Mouse (Mus musculus) kidney, adult 11 months (tissue): ENCODE data around the gene Trim31.

Experiments
- DNase-seq: peaks from one replicate; pipeline ENCODE4 v3.0.0; 2022

Gene Trim31

DNA sequence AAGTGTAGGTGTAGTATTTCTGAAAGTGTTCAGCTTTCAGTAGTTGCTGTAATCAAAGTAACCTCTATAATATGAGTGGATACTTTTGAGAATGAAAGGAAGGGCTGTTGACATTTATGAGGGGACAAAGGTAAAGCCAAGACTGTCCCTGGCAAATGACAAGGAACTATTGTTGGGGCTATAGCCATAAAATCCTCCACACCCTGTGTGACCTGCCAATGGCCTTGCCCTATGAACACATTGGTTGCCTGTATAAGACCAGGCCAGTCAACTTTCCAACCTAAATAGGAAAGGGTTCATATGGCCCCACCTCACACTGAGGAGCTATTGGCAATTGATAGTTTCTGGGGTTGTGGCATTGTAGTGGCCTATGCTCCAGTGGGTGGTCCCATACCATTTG, 853 bp upstream of the Trim31 start:
- DNase-seq: no peak

DNA sequence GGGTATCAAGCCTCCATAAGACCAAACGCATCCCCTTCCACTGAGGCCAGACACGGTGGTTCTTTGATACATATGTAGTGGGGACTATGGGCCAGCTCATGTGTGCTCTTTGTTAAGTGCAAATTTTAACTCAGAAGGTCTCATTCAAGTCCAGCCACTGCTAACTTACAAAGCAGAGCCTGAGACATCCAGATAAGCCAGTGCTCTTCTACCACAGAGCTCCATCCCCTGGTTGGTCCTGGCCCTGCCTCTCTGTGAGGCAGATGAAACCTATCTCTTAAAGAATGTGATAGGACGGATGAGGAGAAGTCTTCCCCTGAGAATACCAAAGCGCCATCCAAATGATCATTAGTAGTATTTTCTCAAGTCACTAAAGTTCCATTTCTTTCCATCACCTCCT, 1.5 kb downstream of the Trim31 start:
- DNase-seq: no peak

DNA sequence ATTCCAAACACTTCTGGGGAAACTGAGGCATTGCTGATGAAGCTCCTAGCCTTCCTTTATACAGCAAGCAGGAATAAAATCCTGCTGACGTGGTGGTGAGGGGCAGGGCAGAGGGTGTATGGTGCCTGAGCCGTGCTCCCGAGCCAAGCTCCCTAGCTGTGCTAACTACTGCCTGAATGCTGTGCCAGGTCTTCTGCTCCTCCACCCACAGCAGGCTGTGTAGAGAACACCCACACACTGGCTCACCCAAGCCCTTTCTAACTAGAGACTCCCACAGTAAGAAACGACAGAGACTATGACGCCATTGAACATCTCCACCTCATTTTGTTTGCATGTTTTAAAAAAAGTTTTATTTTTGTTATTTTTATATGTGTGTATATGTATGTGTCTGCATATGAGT, 2.1 kb downstream of the Trim31 start:
- DNase-seq: no peak

DNA sequence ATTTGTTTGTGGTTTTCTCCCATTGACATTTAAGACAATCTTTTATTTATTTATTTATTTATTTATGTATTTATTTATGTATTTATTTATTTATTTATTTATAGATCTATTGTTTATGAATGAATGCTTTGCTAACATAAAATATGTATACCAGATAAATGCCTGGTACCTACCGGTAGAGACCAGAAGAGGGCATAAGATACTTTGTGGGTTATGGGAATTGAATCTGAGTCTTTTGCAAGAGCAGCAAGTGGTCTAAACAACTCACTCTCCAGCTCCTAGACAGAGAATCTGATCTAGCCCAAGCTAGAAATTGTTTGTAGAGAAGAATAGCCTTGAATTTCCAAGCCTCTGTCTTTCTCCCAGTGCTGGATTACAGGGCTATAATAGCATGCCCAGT, 2.8 kb downstream of the Trim31 start:
- no peak for DNase-seq

DNA sequence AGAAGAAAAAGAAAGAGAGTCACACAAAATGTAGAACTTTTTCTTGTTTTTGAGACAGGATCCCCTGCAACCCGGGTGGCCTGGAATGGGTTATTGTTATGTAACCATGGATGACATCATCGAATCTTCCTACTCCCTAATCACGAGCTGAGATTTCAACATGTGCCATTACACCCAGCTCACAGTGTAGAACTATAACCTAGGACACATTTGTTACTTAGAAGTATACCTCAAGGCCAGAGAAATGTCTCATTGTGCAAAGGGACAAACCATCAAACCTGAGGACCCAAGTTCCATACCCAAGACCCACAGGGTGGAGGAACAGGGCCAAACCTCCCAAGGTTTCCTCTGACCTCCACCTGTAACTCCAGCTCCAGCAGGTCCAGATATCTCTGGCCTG, 5.7 kb downstream of the Trim31 start:
- no peak for DNase-seq

DNA sequence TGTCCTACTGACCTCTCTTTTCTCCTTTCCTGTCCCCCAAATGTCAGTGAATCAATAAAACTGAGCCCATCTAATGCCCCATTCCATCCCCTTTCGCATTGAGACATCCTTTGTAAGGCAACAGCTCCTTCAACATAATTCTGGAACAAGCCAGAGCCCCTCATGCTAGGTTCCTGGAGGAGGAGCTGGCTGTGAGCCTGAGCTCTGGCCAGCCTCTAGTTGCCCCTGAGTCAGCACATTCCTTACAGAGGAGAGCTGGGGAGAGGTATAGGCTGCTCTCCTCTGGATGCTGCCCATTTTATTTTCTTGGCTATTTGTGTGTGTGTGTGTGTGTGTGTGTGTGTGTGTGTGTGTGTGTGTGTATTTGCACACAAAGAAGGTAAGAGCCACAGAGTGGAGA, 10.3 kb downstream of the Trim31 start:
- no peak for DNase-seq

DNA sequence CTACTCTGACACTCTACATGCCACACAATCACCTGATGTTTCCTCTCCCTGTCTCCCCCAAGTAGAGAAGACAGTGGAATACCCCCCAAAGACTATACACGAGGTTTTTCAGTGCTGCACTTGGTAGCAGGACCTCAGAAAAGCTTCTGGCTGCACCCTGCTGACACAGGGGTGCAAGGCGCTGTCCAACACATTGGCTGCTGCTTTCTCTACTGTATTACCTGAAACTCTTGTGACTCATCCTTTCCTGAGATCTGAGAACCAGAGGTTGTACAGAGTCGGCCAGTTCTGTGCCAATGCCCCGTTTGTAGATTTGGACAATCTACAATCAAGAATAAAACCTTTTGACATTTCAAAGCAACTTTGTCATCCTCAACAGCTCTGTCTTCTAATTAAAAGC, 11.9 kb downstream of the Trim31 start:
- DNase-seq: no peak

DNA sequence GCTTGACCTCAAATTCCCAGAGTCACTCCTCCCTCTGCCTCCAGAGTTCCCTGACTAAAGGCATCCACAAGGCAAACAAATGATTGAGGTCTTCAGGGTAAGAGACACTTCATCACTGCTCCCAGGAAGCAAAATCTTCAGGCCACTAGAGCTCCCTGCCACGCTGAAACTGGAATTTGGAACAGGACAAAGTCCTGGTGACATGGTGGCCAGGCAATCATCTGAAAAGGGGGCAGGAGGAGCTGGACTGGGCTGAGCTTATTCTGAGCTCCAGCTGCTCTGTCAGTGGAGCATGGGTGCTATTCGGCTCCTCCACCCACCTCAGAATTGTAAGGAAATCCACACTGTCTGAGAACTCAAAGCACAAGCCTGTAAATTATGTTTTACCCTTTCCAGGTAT, 14.1 kb downstream of the Trim31 start:
- no peak for DNase-seq

DNA sequence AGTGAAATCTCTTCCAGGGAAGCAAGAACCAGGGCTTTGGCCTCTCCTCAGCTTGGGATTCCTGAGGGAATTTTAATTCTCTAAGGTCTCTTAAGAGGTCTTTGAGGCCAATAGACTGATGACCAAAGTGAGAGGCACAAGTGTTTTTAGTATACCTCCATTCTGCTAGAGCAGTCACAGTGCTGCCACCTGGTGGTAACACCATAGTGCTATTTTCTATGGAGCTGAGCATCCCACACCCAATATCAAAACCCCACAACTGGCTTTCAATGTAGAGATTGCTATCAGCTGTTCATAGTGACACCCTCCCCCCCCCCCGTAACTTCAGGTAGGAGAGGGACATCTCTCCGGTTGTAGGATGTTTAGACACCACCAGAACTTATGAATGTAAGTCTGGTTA, 16.2 kb downstream of the Trim31 start:
- peak; percentile 45 for DNase-seq

DNA sequence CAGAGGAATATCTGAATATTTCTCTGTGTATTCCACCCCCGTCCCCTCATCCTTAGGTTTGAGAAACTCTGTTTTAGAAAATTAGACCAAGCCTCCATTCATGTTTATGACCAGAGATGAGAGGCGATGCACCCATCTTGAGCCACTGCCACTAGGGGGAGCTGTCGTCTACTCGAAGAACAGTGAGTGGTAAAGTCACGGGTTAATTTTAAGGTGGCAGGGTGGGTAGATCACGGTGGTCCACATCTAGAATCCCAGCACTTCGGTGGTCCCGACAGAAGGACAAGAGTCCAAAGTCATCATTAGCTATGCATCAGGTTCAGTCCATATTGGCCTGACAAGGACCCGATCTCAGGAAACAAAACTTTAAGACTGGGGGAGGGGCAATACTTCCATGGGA, 17.2 kb downstream of the Trim31 start:
- DNase-seq: peak; percentile 28

DNA sequence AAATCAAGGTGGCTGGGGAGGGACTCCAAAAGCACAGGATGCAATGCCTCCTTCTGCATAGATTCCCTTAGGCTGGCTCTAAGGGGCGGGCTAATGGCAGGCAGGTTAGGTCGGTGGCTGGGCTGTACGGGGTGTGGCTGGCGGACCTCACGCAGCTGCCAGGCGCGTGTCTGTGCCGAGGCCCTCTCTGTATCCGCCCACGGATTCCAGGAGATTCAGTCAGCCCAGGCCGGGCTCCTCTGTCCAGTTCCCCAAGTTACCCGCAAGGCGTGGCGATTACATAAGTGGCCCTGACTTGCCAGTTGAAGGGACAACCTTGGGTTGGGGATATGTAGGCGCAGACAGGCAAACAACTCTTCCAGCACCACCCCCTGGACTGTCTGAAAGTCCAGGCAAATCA, 22.3 kb downstream of the Trim31 start:
- DNase-seq: peak; percentile 9

DNA sequence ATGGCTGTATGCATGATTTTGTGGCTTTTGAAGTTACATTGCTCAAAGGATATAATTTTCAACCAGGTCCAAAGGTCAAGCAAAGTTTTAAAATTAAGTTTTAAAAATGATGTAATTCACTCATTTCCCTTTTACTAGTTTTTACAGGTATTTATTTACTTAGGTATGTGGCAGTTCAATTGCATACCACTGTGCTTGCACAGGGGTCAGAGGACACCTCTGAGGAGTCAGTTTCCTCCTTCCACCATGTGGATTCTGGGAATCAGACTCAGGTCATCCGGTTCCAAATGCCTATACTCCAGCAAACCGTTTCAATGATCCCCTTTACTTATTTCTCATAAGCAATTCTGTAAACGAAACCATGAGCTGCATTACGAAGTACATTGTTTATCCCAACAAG, 24.8 kb downstream of the Trim31 start:
- no peak for DNase-seq

DNA sequence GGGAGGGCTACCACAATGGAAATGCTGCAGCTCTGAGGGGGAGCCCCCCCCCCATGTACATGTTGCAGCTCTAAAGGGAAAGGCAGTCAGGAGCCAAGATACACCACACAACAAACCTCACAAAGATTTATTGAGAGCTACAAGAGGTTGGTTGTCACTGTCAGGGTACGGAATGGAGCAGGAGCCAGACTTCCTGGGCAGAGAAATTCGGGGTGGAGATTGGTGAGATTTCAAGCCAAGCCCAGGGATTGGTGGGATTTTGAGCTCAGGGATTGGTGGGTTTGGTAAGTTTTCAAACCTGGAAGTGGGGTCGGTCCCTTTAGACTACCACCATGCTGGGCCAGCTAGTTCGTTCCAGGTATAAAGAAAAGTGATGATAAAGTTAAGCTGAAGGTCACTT, 25.6 kb downstream of the Trim31 start:
- no peak for DNase-seq

DNA sequence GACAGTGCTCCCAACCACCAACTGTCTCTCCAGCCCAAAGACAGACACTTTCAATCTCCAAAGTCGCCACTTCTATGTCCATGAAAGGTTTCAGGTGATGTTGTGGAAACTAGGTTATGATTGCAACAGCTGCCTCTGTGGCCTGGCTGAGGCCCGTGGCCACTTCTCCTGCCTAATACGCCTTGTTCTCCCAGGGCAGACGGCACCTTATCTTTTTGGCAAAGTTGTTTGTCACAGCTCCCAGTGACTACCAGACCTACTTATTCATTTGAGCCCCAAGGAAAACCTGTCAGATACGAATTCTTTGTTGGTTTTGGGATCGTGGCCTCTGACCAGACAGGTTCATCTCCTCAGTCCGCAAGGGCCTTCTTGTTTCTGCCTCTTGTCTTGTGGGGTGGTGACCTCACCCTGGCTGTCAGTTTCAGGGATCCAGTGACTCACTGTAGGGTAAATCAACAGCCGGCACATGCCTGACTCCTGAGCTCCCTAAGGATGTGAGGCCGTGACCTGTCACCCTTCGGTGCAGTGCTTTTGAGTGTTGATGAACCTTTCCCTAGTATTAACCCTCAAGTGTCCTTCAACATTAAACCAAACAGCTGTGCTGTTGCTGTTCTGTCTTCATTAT, 29.7 kb downstream of the Trim31 start:
- no peak for DNase-seq

DNA sequence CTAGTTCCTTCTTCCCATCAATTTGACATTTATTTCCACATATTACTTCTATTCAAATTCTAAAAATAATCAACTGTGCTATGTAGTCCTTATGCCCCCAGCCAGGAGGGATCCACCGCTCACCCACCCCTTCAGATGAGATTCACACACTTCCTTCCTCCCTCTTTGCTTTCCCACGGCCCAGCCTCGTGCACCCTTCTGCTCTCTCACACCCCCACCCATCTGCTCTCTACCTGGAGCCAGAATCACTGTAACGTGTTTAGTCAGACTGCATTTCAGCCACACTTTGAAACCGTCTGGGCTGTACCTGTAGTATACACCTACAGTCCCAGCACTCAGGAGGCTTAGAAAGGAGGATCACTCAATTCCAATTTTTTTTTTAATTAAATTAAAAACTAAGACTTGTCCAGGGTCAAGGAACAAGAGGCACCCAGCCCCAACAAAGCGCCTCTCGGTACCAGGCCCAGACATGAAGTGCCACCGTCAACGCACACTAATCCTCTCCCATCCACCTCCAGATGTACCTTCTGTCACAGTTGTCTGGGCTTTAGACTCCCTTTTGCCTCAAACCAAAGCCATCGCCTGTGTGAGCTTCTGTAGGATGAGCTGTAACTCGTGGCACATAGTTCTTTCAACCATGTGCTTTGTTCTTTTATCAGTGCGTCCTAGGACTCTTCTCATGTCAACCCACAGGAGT, 31.5 kb downstream of the Trim31 start:
- DNase-seq: no peak

DNA sequence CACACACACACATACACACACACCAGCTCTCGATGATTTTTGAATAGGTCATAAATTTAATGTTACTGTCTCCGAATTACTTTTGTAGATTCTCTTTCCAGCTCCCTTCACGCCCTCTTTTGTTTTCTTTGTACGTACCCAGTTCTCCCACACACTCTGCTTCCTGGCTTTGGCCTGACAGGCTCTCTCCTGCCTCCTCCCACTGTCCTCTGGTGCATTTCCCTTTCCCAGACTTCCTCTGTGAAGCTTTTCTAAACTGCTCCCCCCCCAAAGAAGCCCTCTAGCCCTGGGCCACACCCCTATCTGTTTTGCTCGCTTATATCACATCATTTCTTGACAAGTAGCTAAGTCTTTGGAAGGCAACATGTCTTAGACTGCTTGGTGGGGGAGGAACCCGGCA, 32.3 kb downstream of the Trim31 start:
- DNase-seq: no peak

DNA sequence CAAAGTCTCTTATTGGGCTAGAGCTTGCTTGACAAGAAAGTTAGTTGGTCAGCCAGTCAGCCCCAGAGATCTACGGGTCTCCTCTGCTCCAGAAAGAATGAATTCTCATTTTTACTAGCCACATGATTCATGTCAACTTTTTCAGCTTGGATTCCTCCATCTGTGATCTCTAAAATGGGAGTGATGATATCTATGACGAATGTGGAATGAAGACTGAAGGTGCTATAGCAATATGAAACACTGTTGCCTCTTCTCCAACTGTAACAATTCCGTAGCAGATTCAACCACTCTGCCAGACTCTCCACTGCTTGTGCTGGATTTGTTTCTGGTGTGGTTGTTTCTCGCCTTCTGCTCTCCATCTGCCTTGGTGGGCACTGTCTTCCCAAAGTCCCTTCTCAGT, 33.2 kb downstream of the Trim31 start:
- no peak for DNase-seq

DNA sequence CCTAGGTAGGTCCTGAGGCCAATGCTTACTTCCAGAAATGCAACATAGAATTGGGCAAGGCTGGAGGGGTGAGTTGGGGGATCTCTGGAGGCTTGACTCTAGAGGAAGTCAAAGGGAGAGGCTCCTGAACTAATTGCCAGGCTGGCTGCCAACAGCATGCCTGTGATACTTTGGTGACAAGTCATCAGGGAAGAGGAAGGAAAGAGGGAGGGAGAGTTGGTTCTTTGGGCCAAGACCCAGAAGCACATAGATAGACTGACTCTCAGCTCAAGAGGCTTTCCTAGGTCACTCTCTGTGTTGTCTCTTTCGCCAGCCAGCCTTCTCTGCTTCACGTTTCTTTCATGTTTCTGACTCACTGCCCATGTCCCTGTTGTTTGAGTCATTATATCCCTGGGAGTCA, 33.9 kb downstream of the Trim31 start:
- peak; percentile 42 for DNase-seq

DNA sequence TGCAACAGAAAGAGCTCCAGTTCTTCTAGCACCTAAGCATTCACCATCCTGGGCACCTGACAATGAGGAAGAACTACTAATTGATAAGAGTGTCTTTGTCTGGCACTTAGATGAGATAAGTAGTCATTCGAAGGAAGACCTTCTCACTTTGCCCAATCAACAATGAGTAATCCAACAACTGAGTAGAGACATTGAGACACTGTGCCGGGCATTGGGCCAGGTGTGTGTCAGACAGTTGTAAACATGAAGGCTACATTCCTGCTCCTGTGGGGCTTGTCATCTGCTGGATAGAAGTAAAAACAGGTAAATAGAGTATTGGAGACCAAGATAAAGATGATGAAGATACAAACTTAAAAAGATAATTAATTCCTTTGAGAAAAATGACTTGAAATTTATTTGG, 40.1 kb downstream of the Trim31 start:
- no peak for DNase-seq

DNA sequence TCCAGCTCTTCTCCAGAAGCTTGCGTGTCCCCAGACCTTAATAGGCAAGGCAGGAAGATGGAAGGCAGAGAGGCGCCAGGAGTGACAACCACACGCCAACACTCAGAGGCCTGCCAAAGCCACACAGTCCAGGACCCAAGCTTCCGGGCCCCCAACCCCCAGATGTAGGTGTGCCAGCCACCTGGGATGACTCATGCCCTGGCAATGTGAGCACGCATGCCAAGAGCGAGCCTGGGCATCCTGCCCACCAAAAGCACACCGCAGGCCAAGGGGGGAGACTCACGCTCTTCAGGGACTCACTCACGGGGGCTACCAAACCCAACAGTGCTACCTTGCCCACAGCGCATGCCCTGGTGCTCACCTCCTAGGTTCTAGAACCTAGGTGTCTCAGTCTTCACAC, 44.5 kb downstream of the Trim31 start:
- DNase-seq: peak; percentile 54

DNA sequence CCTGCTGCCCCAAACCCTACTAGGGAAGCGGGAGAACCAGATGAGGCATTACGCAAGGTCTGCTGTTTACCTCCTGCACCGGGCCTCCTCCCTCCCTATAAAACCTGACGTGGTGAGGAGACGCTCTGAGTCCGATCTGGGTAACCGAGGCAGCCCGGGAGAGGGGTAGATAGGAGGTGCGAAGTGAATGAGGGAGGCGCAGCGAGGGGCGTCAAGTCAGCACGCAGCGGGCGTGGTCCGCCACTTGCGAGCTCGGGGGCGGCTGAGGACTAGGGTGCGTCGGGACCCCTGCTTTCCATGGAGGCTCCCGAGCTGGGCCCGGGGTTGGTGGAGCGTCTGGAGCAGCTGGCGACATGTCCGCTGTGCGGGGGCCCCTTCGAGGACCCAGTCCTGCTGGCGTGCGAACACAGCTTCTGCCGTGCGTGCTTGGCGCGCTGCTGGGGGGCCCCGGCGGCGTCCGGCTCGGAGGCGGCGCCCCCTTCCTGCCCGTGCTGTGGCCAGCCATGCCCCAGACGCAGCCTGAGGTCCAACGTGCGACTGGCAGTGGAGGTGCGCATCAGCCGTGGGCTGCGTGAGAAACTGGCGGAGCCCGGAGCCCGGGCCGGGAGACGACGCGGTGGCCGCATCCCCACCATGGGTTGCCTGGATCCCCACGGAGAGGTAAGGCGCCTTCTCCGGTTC, 45.0 kb downstream of the Trim31 start, which contains the start of gene Rnf39:
Rnf39 (plus strand) TSS at position 128 of the 681 bp plus-strand sequence.
- DNase-seq: no peak

DNA sequence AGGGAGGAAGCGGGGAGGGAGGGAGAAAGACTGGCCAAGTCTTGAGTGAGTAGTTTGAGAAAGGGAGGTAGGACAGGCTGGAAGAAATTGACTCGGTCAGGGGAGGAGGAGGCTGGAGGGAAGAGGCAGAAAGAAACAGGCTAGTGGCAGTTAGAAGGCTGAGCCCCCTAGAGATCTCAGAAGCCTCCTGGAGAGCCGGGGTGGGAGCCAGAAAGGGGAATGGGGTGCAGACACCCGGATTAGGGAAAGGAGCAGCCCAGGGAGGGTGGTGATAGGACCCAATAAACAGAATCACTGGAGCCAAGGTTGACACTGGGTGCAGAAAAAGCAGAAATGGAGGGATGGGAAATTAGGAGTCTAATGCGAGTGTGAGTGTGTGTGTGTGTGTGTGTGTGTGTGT, 45.8 kb downstream of the Trim31 start:
- DNase-seq: no peak

DNA sequence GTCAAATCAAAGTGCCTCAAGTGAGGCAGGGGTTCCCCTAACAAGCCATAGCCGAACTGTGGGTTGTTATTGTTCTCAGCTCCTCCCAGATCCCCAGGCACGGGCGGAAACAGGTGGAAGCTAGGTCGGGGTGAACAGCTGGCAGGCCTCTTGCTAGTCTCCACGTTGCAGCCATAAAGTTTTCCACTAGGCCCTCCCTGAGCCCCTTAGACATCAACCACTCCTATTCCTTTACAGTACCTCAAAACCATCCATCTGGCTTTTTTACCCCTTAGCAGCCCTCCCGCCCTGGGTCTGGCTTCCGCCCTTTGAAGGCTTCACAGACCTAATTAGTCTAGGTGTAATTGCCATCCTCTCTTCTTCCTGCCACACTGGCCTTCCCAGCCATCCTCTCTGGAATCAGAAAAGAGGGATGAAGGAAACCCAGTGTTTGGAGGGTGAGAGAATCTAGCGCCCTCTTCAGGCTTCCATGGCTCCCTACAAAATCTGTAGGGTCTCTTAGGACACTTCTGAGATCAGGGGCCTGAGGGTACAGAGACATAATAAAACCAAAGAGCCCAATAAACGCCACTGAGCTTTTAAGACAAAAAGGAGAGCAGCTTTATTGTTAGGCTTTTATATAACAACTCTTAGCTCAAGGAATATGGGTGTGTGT, 46.3 kb downstream of the Trim31 start:
- no peak for DNase-seq
